Mouse (Mus musculus) thymus, postnatal 36 days (tissue): Measurements from ENCODE around the gene Agap3.
A peak's percentile ranks its signal among the peaks of the same experiment; 100 is the strongest.

ENCODE experiments used
- DNase-seq, 2 experiments: peaks; one replicate each; pipeline ENCODE4 v3.0.0; 2022; ENCODE audit warnings: mixed read lengths in 2 of 2

Gene Agap3

DNA sequence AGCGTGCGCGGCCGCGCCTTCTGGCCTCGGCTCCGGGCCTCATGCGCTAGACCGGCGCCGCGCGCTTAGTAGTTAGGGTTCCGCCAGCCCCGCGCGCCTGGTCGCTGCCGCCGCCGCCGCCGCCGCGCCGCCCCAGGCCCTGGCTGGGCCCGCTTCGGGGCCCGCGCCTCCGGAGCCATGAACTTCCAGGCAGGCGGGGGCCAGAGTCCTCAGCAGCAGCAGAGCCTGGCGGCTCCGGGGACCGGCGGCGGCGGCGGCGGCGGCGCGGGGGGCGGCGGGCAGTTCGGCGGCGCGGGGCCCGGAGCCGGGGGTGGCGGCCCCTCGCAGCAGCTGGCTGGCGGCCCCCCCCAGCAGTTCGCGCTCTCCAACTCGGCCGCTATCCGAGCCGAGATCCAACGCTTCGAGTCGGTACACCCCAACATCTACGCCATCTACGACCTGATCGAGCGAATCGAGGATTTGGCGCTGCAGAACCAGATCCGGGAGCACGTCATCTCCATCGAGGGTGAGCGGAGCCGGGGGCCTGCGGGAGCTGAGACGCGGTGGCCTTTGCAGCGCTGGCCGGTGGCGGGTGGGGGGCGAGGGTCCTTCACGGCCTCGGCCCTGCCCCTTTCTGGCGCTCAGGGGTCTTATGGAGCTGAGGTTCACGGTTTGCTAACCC lies at the start of gene Agap3:
Gene Agap3 (plus strand): TSS at position 148 of the 661 bp plus-strand sequence.
- peak; percentile 43 to 59 for DNase-seq

GRCm38 (mm10) chr5:24404594-24405360 lies 47.2 kb upstream of the Agap3 start:
- DNase-seq: no peak

DNA sequence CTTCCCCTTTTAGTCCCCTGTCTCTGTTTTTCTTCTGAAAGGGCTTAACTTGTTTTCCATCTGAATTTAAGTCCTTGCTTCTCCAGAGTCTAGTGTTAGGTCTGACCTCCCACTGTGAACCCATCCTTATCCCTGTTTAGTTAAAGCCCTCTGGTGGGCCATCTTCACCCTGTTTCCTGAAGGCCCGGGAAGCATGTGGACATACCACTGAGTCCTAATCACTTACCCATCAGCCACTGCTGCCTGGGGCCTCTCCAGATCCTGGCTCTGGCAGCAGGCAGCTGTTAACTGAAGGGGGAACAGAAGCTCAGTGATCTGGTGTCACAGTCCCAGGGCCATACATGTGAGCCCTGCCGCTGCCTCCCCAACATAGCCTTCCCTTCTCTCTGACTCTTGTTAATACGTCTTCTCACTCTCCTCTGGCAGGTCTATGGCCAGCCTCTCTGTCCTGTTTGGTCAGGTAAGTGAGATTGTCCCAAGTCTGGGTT lies 46.5 kb upstream of the Agap3 start:
- DNase-seq: no peak

DNA sequence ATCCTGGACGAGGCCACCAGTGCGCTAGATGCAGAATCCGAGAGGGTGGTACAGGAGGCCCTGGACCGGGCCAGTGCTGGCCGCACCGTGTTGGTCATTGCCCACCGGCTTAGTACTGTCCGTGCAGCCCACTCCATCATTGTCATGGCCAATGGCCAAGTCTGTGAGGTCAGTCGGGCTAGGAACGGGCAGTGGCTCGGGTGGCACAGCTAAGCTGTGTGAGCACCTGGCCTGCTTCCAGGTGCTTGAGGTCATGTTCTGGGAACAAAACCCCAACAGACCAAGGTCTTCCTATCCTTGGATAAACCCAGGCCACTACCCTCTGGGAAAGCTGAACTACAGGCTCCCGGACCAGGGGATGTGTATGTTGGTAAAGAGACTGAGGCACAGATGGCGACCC lies 43.3 kb upstream of the Agap3 start:
- no peak for DNase-seq

GRCm38 (mm10) chr5:24409466-24409865 lies 42.5 kb upstream of the Agap3 start:
- no peak for DNase-seq

- DNase-seq: no peak
Measured at GRCm38 (mm10) chr5:24412063-24412462, 39.9 kb upstream of the Agap3 start.

DNA sequence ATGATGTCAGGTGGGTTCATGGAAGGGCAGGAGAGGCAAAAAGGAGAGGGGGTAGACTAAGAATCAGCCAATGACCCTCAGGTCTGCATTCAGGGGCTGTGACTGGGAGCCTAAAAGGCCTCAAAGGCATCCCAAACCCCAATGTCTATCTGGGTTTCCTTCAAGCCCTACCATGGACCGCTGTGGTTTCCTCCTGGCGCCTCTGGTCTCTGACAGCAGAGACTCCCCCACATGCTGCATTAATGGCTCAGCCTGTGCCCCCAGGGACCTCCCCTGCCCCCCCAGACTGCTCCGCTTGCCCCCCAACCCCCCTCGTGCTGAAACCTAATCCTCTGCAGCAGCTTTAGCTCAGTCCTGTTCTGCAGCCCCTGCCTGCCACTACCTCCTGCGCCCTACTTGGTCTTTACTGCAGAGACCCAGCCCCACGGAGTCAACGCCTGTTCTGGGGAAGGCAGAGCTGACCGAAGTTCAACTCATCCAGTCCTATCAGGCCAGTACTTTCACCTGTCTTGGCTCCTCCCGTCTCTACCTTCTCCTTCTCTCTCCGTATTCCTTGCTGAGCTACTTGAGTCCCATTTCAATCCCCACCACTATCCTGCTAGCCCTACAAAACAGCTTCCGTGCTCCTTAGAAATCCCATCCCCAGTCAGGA lies 38.8 kb upstream of the Agap3 start, which contains the start of gene Asic3:
Gene Asic3 (plus strand): TSS at position 351 of the 652 bp plus-strand sequence.
- no peak for DNase-seq

GRCm38 (mm10) chr5:24413938-24414337 lies 38.0 kb upstream of the Agap3 start:
- no peak for DNase-seq

DNA sequence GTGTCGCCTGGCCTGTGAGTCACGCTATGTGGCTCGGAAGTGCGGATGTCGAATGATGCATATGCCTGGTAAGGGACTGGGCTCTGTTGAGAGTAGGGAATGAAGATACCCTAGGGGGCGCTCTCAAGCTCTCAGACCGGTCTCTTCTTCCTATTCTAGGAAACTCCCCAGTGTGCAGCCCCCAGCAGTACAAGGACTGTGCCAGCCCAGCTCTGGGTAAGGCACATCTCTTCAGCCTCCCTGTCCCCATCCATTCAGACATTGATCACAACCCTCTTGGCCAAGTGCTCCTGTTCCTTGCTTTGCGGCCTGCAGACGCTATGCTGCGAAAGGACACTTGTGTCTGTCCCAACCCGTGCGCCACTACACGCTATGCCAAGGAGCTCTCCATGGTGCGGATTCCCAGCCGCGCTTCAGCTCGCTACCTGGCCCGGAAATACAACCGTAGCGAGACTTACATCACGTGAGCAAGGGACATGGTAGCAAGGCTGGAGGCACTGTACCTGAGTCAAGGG lies 35.7 kb upstream of the Agap3 start:
- DNase-seq: peak; percentile 60 to 66

DNA sequence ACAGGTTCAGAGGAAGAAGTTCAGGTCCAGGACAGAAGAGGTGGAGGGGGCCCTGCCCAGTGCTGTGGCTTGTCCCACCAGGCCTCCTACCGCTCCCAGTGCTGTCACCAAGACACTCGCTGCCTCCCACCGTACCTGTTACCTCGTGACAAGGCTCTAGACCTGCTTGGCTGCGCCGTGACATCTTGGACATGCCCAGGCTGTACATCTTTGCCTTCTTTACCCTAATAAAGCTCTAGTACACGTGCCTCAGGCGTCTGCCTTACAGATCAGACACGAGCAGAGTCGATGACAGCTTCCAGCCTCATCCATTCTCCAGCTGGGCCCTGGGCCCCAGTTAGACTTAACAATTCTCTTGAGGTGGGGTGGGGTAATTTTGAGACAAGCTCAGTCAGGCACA lies 34.4 kb upstream of the Agap3 start:
- DNase-seq: no peak

DNA sequence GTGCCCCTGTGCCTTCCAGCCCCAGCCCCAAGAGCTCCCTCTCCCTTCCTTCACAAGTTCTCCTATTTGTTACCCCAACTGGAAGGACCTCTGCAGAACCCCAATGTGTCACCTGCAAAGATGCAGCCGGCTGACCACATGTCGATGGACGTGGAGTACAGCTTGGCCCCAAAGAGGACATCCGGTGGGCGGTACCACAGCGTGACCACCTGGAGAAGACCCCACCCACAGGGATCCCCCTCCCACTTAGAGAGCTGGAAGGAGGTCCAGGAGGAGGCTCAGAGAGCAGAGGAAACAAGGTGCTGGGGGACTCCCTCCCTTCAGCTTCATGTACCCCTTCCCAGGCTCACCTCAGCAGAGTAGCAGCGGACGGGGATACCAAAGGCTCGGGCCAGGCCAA lies 31.6 kb upstream of the Agap3 start:
- no peak for DNase-seq

DNA sequence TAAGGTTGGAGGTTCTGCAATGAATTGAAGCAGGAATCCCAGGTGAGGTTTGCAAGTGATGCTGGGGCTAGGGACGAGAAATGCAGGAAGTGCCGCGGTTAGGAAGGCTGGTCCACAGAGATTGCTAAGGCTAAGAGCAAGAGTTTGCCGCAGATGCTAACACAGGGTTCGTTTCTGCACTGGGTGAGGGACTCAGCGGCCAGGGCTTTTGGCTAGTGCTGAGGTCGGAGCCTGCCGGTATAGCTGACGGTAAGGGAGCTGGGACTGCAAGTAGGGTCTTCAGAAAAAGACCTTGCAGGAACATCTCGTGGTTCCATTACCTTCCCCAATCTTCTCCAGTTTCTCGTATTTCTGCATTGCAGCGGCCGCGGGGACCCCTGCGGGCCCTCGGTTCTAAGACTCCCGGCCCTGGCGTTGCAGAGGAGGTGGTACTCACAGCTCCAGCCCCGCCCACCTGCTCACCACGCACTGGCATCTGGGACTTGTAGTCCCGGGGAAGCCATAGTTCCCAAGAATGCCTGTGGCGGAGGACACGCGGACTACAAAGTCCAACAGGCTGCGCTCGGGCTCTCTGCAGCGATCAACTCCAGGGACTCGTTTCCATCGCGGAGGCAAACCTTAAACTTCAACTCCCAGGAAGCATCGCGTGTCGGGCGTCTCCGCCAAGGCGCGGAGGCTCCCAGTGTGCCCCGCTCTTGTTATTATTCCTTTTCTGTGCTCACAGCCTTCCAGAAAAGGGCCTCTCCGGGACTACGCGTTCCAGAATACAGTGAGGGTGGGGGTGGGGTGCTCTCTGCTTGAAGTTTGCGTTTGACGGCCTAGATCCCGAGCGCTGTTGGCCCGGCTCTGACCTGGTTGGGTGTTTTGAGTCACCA lies 28.6 kb upstream of the Agap3 start, which contains the start of the genes Cdk5 and Slc4a2:
Gene Cdk5 (minus strand): TSS at position 402 of the 875 bp plus-strand sequence.
Gene Slc4a2 (plus strand): TSS at position 709 of the 875 bp plus-strand sequence.
- peak; percentile 97 to 99 for DNase-seq

GRCm38 (mm10) chr5:24424004-24424781 lies 27.8 kb upstream of the Agap3 start:
- DNase-seq: no peak

DNA sequence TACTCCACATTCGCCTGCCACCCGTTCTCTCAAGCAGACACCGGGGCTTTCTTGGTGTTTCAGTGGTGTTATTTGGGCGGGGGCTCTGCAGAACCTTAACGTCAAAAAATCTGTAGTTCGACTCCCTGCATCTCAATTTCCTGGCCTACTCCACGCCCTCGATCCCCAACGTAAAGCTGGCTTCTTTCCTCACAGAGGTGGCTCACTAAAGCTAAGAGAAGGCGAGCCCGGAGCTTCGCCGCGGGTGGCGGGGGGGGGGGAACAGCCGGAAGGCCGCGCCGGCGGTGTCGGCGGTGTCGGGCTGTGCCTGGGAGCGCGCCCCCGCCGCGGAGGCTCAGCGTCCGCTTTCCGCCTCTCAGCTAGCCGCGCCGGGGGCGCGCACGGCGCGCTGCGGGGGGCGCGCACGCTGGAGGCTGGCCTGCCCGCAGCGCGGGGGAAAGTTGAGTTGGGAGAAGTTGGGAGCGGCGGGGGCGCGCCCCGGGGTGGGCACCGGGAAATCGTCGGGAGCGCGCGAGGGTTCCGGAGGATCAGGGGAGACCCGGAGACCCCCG lies 27.0 kb upstream of the Agap3 start:
- peak; percentile 85 to 90 for DNase-seq

DNA sequence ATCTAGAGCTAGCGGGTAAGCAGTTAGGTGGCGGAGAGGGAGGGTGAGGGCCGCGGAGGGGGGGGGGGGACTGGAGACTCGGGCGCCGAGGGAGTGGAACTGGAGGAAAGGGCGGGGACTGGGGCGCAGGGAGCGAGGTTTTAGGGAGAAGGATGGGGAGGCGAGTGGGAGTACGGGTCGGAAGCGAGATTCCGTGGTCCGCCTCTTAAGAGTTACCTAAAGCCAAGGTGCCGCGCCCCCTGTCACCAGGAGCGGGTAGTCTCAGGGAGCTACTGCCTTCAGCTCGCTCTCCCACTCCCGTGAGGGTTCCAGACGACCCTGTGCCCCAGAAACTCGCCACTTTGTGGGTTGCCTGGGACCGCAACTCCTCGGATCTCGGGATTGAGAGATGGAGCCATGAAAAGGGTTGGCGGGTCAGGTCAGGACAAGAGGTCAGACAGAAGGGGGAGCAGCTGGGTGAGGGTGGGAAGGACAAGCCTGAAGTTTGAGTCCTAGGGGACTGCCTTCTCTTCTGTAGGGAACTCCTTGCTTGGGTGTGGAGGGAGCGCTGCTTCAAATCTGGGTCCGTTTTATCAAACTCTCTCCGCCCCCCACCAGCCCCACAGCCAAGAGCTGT lies 26.4 kb upstream of the Agap3 start:
- peak; percentile 75 to 79 for DNase-seq

- peak in 1 of 2 experiments; percentile 51 for DNase-seq
Measured at GRCm38 (mm10) chr5:24426037-24426432, 25.9 kb upstream of the Agap3 start.

DNA sequence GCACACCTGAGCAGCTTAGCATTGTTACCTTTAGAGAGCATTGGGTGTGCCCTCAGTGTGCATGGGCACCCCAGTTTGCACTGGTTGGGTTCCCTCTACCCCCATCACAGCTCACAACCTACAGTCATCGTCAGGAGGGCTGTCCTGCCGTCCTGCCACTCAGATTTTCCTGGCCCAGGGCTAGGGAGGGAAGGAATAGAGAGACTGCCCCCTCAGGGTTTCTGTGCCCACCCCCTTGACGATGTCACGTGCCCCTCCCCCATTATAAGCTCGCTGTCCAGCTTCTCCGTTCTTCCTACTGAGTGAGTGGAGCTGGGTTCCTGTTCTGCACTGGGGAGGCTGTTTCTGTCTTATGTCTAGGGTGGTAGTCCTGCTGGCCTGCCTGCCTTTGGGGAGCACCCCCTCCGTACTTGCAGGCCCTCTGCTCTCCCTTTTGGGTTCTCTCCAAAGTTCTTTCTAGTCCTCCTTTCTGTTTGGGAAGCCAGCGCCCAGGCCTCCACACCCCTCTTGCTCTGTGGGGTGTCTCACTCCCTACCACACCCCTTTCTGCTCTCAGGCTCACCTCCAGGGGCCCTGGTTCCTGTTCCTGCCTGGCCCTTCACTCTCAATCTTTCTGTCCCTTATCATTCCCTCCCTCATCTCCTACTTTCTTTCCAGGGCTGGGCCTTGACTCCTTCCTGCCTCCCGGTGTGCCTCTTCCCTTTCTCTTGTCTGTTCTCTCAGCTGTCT lies 25.3 kb upstream of the Agap3 start:
- no peak for DNase-seq

DNA sequence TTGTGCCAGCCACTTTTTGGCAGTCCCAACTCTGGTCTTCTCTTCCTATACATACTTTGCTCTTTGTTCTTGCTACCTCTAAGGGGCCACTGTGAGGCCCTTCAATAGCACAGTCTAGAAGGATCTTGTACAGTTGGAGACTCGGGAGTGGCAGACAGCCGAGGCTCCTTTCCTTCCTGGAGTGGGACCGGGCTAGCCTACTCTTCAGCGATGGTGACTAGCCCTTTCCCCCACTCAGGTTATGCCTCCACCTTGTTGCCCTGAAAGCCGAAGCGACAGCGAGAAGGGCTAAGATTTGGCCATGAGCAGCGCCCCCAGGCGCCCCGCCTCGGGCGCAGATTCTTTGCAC lies 24.7 kb upstream of the Agap3 start:
- DNase-seq: no peak

GRCm38 (mm10) chr5:24427981-24428402 lies 24.0 kb upstream of the Agap3 start:
- no peak for DNase-seq

- no peak for DNase-seq
Measured at GRCm38 (mm10) chr5:24428596-24428995, 23.4 kb upstream of the Agap3 start.
